Mouse (Mus musculus) olfactory bulb, adult 2 months (tissue): ENCODE measurements around the gene Sh2d1b1. TPM values are rescaled to one million over a fixed set of nuclear protein-coding genes. Genes with fewer than 3 reads are reported as not detected.

Source experiments
- H3K27ac ChIP-seq: fragments of 200-500 bp; 2 replicates; pipeline ENCODE4 v1.5.1; 2012; ENCODE audit warnings: low read depth, low read length; ENCODE audit not compliant: insufficient read depth
- H3K4me1 ChIP-seq: fragments of 200-500 bp; 2 replicates; pipeline ENCODE4 v1.6.1; 2012; ENCODE audit warnings: low read length; ENCODE audit not compliant: control insufficient read depth, insufficient read depth
- H3K4me3 ChIP-seq: fragments of 200-500 bp; 2 replicates; pipeline ENCODE4 v1.5.1; 2012; ENCODE audit warnings: mild to moderate bottlenecking, low read depth, low read length, moderate library complexity; ENCODE audit not compliant: insufficient read depth
- CTCF ChIP-seq: fragments of 200-500 bp; IDR thresholded peaks from 2 replicates; pipeline ENCODE4 v1.5.1; 2012; ENCODE audit warnings: low read depth, mild to moderate bottlenecking, low read length, moderate library complexity; ENCODE audit not compliant: insufficient read depth
- POLR2A ChIP-seq: fragments of 200-500 bp; IDR thresholded peaks from 2 replicates; pipeline ENCODE4 v1.6.1; 2012; ENCODE audit warnings: mild to moderate bottlenecking, low read depth, low read length, moderate library complexity; ENCODE audit not compliant: insufficient read depth
- WGBS: fragments of 180-500 bp; shearing (Covaris S2); methylation state at CpG from one replicate; pipeline ENCODE4 v1.1.7; 2018; 5-methylcytosine and 5-hydroxymethylcytosine counted together
- polyA plus RNA-seq: library from polyadenylated mRNA; stranded (reverse); fragments of >200 nt; gene quantifications from 2 replicates; pipeline ENCODE4 v1.2.4, GENCODE M21; 2012; ENCODE audit warnings: low replicate concordance; ENCODE audit not compliant: missing spikeins, insufficient read depth, insufficient read length

Gene Sh2d1b1
- polyA plus RNA-seq, 1 experiment, result not detected

GRCm38 (mm10) chr1:170311431-170311830 is 34.3 kb downstream of the Sh2d1b1 start:
- H3K27ac ChIP-seq, result no peak overlapping the region
- WGBS, result 93% methylated on average over 6 of the region's 6 CpGs
- H3K4me1 ChIP-seq, result no peaks in the 10 kb centered on the region
- no peak overlapping the region for H3K4me3 ChIP-seq
- TF ChIP-seq POLR2A, result no peak
- no peak for TF ChIP-seq CTCF

- TF ChIP-seq CTCF, result no peak
- TF ChIP-seq POLR2A, result no peak
- 86% methylated on average over 2 of the region's 2 CpGs for WGBS
- H3K4me3 ChIP-seq, result no peak overlapping the region
- H3K27ac ChIP-seq, result no peak overlapping the region
- no peaks in the 10 kb centered on the region for H3K4me1 ChIP-seq
These were observed 44.9 kb downstream of the Sh2d1b1 start for GRCm38 (mm10) chr1:170322046-170322445.

- Histone ChIP-seq H3K4me1 (no peaks in the 10 kb centered on the region), H3K4me3 (no peak overlapping the region), H3K27ac (no peak overlapping the region)
- no peak for TF ChIP-seq POLR2A
- no peak for TF ChIP-seq CTCF
- WGBS, result 92% methylated on average over 10 of the region's 10 CpGs
These were observed 45.9 kb downstream of the Sh2d1b1 start for GRCm38 (mm10) chr1:170323001-170323400.

GRCm38 (mm10) chr1:170324312-170324711 is 47.2 kb downstream of the Sh2d1b1 start:
- Histone ChIP-seq H3K27ac (no peak overlapping the region), H3K4me3 (no peak overlapping the region), H3K4me1 (no peaks in the 10 kb centered on the region)
- TF ChIP-seq POLR2A, result no peak
- no peak for TF ChIP-seq CTCF
- 97% methylated on average over 1 of the region's 1 CpGs for WGBS

GRCm38 (mm10) chr1:170325277-170325676 is 48.2 kb downstream of the Sh2d1b1 start:
- TF ChIP-seq POLR2A (no peak), CTCF (no peak)
- WGBS, result 93% methylated on average over 4 of the region's 4 CpGs
- H3K4me3 ChIP-seq, result no peak overlapping the region
- H3K4me1 ChIP-seq, result no peaks in the 10 kb centered on the region
- H3K27ac ChIP-seq, result no peak overlapping the region

GRCm38 (mm10) chr1:170331926-170332325 is 54.8 kb downstream of the Sh2d1b1 start:
- peaks cover 5% of the 10 kb centered on the region; the same call in 1 of the 2 replicates for H3K4me1 ChIP-seq
- no peak overlapping the region for H3K4me3 ChIP-seq
- TF ChIP-seq POLR2A (no peak), CTCF (no peak)
- no peak overlapping the region for H3K27ac ChIP-seq
- 87% methylated on average over 6 of the region's 6 CpGs for WGBS

GRCm38 (mm10) chr1:170332775-170333174 is 55.7 kb downstream of the Sh2d1b1 start:
- Histone ChIP-seq H3K4me1 (peaks cover 5% of the 10 kb centered on the region; the same call in 1 of the 2 replicates), H3K27ac (no peak overlapping the region), H3K4me3 (no peak overlapping the region)
- 73% methylated on average over 4 of the region's 4 CpGs for WGBS
- TF ChIP-seq POLR2A, result no peak
- TF ChIP-seq CTCF, result no peak

Other genes starting within 250 kb of the Sh2d1b1 start
- not detected in 2 replicates for gene Ddr2, start 166.6 kb upstream of the Sh2d1b1 start, polyA plus RNA-seq
- not detected in 2 replicates for gene Uap1, start 102.4 kb upstream of the Sh2d1b1 start, polyA plus RNA-seq
- gene Uhmk1, start 61.9 kb upstream of the Sh2d1b1 start, polyA plus RNA-seq, result 38.9 TPM in 1 of 2 replicates, not detected in the other
- gene Sh2d1b2, start 44.6 kb upstream of the Sh2d1b1 start, polyA plus RNA-seq, result not detected in 2 replicates
- gene Gm7694, start 29.0 kb downstream of the Sh2d1b1 start, polyA plus RNA-seq, result not detected in 2 replicates
- gene Spata46, start 31.5 kb downstream of the Sh2d1b1 start, polyA plus RNA-seq, result not detected in 2 replicates